Mouse (Mus musculus) megakaryocyte, embryonic 14.5 days (primary cell): ENCODE data around the gene Ppargc1a.

Source experiments
- FLI1 ChIP-seq: IDR thresholded peaks from 2 replicates; pipeline ENCODE4 v1.6.1; 2012; ENCODE audit warnings: low read length, inconsistent platforms, mixed read lengths
- GATA1 ChIP-seq: IDR thresholded peaks from 3 replicates; pipeline ENCODE4 v1.6.1; 2012; ENCODE audit warnings: mixed read lengths, low read length, inconsistent platforms, borderline replicate concordance

GRCm38 (mm10) chr5:51520807-51521206, 46.7 kb downstream of the Ppargc1a start:
- TF ChIP-seq GATA1, result no peak
- no peak for TF ChIP-seq FLI1
